Mouse (Mus musculus): Measurements from ENCODE around the gene Adamts20. TPM values are rescaled to one million over a fixed set of nuclear protein-coding genes. Genes with fewer than 3 reads are reported as not detected.

Gene Adamts20
- polyA plus RNA-seq, 1 experiment from 2014 or later: 2.8 TPM

DNA sequence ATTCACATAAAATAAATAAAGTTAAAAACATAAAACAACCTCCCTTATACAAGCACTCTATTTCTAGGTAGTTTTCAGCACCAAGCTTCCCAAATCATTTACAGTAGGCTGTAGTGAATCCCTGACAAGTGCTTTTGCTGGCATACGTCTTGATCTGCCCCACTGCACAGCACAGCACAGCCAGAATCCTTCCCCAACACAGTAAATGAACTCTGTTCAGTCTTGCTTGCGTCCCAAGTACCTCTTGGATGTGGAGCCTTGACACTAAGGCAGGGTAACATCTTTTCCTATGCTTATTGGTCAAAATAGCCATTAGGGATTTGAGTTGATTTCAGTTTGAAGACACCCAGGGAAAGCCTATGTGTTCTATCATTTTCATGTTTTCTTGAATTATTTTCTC lies 228.5 kb downstream of the Adamts20 start:
- Histone ChIP-seq H3K27me3 (replicated peaks; ENCODE audit: control insufficient read depth, insufficient read depth, low read length) (no peaks in the 10 kb centered on the region), H3K4me2 (ENCODE audit: low read length) (no peak overlapping the region), H3K27ac (ENCODE audit: low read length) (no peak overlapping the region), H3K36me3 (ENCODE audit: control insufficient read depth, insufficient read depth) (no peaks in the 10 kb centered on the region), H3K9me3 (ENCODE audit: control insufficient read depth, low read length) (no peaks in the 10 kb centered on the region), H3K4me1 (replicated peaks; ENCODE audit: control insufficient read depth, insufficient read depth, low read length) (no peaks in the 10 kb centered on the region), H3K4me3 (replicated peaks; ENCODE audit: low read length) (no peak overlapping the region), H3K9ac (replicated peaks; ENCODE audit: low read depth, low read length) (no peak overlapping the region)
- ATAC-seq: no peak
- 82% methylated on average over 2 of the region's 2 CpGs for WGBS

- Histone ChIP-seq H3K4me1 (replicated peaks; ENCODE audit: control insufficient read depth, insufficient read depth, low read length) (no peaks in the 10 kb centered on the region), H3K4me2 (ENCODE audit: low read length) (no peak overlapping the region), H3K36me3 (ENCODE audit: control insufficient read depth, insufficient read depth) (no peaks in the 10 kb centered on the region), H3K27ac (ENCODE audit: low read length) (no peak overlapping the region), H3K4me3 (replicated peaks; ENCODE audit: low read length) (no peak overlapping the region), H3K27me3 (replicated peaks; ENCODE audit: control insufficient read depth, insufficient read depth, low read length) (no peaks in the 10 kb centered on the region), H3K9ac (replicated peaks; ENCODE audit: low read depth, low read length) (no peak overlapping the region), H3K9me3 (ENCODE audit: control insufficient read depth, low read length) (no peaks in the 10 kb centered on the region)
- 68% methylated on average over 3 of the region's 3 CpGs for WGBS
- no peak for ATAC-seq
These were observed 229.1 kb downstream of the Adamts20 start for GRCm38 (mm10) chr15:94236121-94236520.

DNA sequence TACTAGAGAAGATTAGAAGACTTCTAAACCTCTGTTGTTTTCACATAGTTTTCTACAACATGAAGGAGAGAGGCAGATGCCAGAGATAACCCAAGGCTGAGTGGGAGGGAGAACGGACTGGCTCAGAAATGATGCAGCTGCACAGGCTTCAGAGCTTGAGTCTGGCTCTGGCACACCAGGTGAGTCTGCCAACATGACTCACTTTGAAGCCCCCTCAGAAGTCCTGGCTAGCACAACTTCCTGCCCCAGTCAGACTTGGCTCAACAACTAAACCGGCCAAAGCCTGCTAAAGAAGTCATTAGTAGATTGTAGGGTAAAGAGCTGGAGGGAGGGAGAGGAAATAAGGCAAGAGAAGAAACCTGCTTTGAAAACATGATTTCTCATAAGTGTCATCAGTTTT lies 230.0 kb downstream of the Adamts20 start:
- Histone ChIP-seq H3K4me2 (ENCODE audit: low read length) (no peak overlapping the region), H3K4me1 (replicated peaks; ENCODE audit: control insufficient read depth, insufficient read depth, low read length) (no peaks in the 10 kb centered on the region), H3K36me3 (ENCODE audit: control insufficient read depth, insufficient read depth) (no peaks in the 10 kb centered on the region), H3K9ac (replicated peaks; ENCODE audit: low read depth, low read length) (no peak overlapping the region), H3K27ac (ENCODE audit: low read length) (no peak overlapping the region), H3K9me3 (ENCODE audit: control insufficient read depth, low read length) (no peaks in the 10 kb centered on the region), H3K4me3 (replicated peaks; ENCODE audit: low read length) (no peak overlapping the region), H3K27me3 (replicated peaks; ENCODE audit: control insufficient read depth, insufficient read depth, low read length) (no peaks in the 10 kb centered on the region)
- WGBS: 85% methylated on average over 2 of the region's 2 CpGs
- no peak for ATAC-seq

DNA sequence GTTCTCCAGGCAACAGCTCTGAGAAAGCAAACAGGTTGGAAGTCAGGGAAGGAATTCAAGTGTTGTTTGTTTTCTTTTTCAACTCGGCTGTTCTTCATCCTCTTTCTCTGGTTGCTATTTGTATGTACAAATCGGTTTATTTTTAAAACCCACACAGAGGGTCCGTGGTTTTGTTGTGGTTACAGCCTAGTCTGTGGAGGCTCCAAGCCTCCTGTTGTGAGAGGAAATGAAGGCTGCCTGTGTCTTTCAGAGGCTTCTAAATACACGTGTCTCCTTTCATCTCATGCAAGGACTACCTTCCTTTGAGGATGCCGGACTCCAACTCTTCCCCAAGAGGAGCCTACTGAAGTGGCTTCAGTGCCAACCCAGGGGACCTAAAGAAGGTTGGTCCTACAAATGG lies 234.0 kb downstream of the Adamts20 start:
- Histone ChIP-seq H3K36me3 (ENCODE audit: control insufficient read depth, insufficient read depth) (no peaks in the 10 kb centered on the region), H3K4me1 (replicated peaks; ENCODE audit: control insufficient read depth, insufficient read depth, low read length) (no peaks in the 10 kb centered on the region), H3K9ac (replicated peaks; ENCODE audit: low read depth, low read length) (no peak overlapping the region), H3K4me2 (ENCODE audit: low read length) (no peak overlapping the region), H3K9me3 (ENCODE audit: control insufficient read depth, low read length) (no peaks in the 10 kb centered on the region), H3K4me3 (replicated peaks; ENCODE audit: low read length) (no peak overlapping the region), H3K27ac (ENCODE audit: low read length) (no peak overlapping the region), H3K27me3 (replicated peaks; ENCODE audit: control insufficient read depth, insufficient read depth, low read length) (no peaks in the 10 kb centered on the region)
- 46% methylated on average over 5 of the region's 5 CpGs for whole genome bisulfite sequencing
- no peak for ATAC-seq

DNA sequence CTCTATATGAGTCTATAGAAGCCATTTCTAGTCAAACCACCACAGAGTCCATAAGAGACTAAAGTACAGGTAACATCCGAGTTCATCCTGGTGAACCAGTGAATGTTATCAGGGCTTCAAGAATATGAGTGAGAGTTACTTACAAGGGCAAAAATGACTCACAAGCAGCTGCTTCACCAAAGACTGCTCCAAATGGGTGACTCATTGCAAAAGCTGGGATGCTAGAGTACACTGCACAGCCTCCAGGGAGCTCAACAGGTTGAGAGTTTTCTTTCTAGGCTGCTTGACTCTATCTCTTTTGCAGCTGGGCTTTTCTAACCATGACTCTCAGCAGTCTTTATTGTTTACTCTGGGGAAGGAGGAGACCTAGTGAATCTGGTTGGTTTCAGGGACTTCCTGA lies 237.8 kb downstream of the Adamts20 start:
- H3K4me1 ChIP-seq (replicated peaks; ENCODE audit: control insufficient read depth, insufficient read depth, low read length): no peaks in the 10 kb centered on the region
- H3K9me3 ChIP-seq (ENCODE audit: control insufficient read depth, low read length): no peaks in the 10 kb centered on the region
- no peaks in the 10 kb centered on the region for H3K36me3 ChIP-seq (ENCODE audit: control insufficient read depth, insufficient read depth)
- H3K27me3 ChIP-seq (replicated peaks; ENCODE audit: control insufficient read depth, insufficient read depth, low read length): no peaks in the 10 kb centered on the region
- no peak for ATAC-seq
- no peak overlapping the region for H3K4me2 ChIP-seq (ENCODE audit: low read length)
- H3K27ac ChIP-seq (ENCODE audit: low read length): no peak overlapping the region
- H3K9ac ChIP-seq (replicated peaks; ENCODE audit: low read depth, low read length): no peak overlapping the region
- H3K4me3 ChIP-seq (replicated peaks; ENCODE audit: low read length): no peak overlapping the region
- 93% methylated on average over 1 of the region's 1 CpGs for WGBS

DNA sequence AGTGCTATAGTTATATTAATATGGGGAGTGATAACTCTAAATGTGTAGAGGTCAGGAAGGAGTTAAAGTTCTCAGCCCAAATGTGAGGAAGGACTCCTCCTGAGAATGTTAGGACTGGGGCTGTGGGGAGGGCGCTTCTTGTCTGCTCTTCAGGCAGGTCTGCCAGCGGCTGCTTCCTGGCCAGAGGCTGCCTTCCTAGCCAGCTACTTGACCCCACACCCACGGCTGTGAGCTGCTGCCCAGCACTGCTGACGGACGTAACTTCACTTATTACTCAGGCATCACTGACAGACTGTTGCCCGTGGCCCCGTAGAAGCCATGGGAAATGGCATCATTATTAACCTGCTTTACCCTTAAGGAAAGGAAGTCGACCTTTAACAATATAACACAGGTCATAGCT lies 242.1 kb downstream of the Adamts20 start:
- Histone ChIP-seq H3K36me3 (ENCODE audit: control insufficient read depth, insufficient read depth) (no peaks in the 10 kb centered on the region), H3K4me1 (replicated peaks; ENCODE audit: control insufficient read depth, insufficient read depth, low read length) (peaks cover 12% of the 10 kb centered on the region), H3K4me3 (replicated peaks; ENCODE audit: low read length) (no peak overlapping the region), H3K4me2 (ENCODE audit: low read length) (no peak overlapping the region), H3K27me3 (replicated peaks; ENCODE audit: control insufficient read depth, insufficient read depth, low read length) (no peaks in the 10 kb centered on the region), H3K27ac (ENCODE audit: low read length) (no peak overlapping the region), H3K9ac (replicated peaks; ENCODE audit: low read depth, low read length) (no peak overlapping the region), H3K9me3 (ENCODE audit: control insufficient read depth, low read length) (no peaks in the 10 kb centered on the region)
- 59% methylated on average over 8 of the region's 8 CpGs for WGBS
- ATAC-seq: no peak

GRCm38 (mm10) chr15:94220686-94221085 lies 244.5 kb downstream of the Adamts20 start:
- no peak overlapping the region for H3K9ac ChIP-seq (replicated peaks; ENCODE audit: low read depth, low read length)
- H3K4me3 ChIP-seq (replicated peaks; ENCODE audit: low read length): no peak overlapping the region
- no peaks in the 10 kb centered on the region for H3K27me3 ChIP-seq (replicated peaks; ENCODE audit: control insufficient read depth, insufficient read depth, low read length)
- peak overlapping the region; percentile 15; the same call in 1 of the 2 replicates for H3K27ac ChIP-seq (ENCODE audit: low read length)
- ATAC-seq: peak; percentile 45; the same call in 1 of the 2 replicates
- no peaks in the 10 kb centered on the region for H3K9me3 ChIP-seq (ENCODE audit: control insufficient read depth, low read length)
- H3K36me3 ChIP-seq (ENCODE audit: control insufficient read depth, insufficient read depth): no peaks in the 10 kb centered on the region
- H3K4me2 ChIP-seq (ENCODE audit: low read length): no peak overlapping the region
- 63% methylated on average over 8 of the region's 8 CpGs for WGBS
- H3K4me1 ChIP-seq (replicated peaks; ENCODE audit: control insufficient read depth, insufficient read depth, low read length): peaks cover 12% of the 10 kb centered on the region

Other genes starting within 250 kb of the Adamts20 start
- gene Pus7l, start 78.1 kb upstream of the Adamts20 start, polyA plus RNA-seq (2015; fragmentation: Nextera tagmentation; extraction: Ambion mirVana): 4.8 and 5.2 TPM in 2 replicates
- gene Irak4, start 78.2 kb upstream of the Adamts20 start, polyA plus RNA-seq (2015; fragmentation: Nextera tagmentation; extraction: Ambion mirVana): 1.4 and 1.5 TPM in 2 replicates
- 88.5 and 102 TPM in 2 replicates for gene Twf1, start 124.5 kb upstream of the Adamts20 start, polyA plus RNA-seq (2015; fragmentation: Nextera tagmentation; extraction: Ambion mirVana)
- 4.1 and 5.4 TPM in 2 replicates for gene Tmem117, start 163.8 kb upstream of the Adamts20 start, polyA plus RNA-seq (2015; fragmentation: Nextera tagmentation; extraction: Ambion mirVana)